In genomic region chr4:150231871-150232270, GRCm38 (mm10) we compare ENCODE assay signal across 17 mouse cellular contexts. TPM values are rescaled to one million over a fixed set of nuclear protein-coding genes. Genes with fewer than 3 reads are reported as not detected.
DNase-seq lines count a peak whose midpoint lies in the region.
"Had no signal": no experiment of that assay in that cellular context is flagged by ENCODE, and none has a peak within 500 bp of the region (broad histone marks: within the 10 kb centered on the region; RNA-seq: fewer than 3 reads in every experiment).

No protein-coding gene starts in this region.

- no peaks in the 10 kb centered on the region for H3K36me3 ChIP-seq in heart, embryonic 10.5 days
- H3K36me3 ChIP-seq: neural tube, embryonic 13.5 days had no signal

- H3K4me1 ChIP-seq in heart, embryonic 10.5 days = peaks cover 63% of the 10 kb centered on the region

- H3K27me3 ChIP-seq in heart, embryonic 10.5 days (ENCODE audit: insufficient read depth, poor library complexity, severe bottlenecking) = no peaks in the 10 kb centered on the region

- intact Hi-C loops in heart, postnatal 10 days (cut with DNase I) = no loop called here

- H3K27ac ChIP-seq in heart, embryonic 10.5 days = peak overlapping the region; percentile 53
- H3K27ac ChIP-seq: liver, embryonic 14.5 days; neural tube, embryonic 13.5 days had no signal

- no peak for DNase-seq in heart, embryonic 10.5 days (ENCODE audit: low spot score)
- DNase-seq in heart, postnatal 10 days = no peak
- DNase-seq in right cerebral cortex, postnatal 25 days = peak; percentile 62
- DNase-seq in right cerebral cortex, adult 18-20 months = no peak
- peak; percentile 54 to 66 for DNase-seq in cerebellum, postnatal 10 days
- peak; percentile 77 for DNase-seq in skeletal muscle tissue, adult 2 months (ENCODE audit: low read depth, low spot score)
- no peak for DNase-seq in lung, postnatal 10 days
- DNase-seq: adrenal gland, postnatal 14 days; heart, postnatal 36 days; lung, postnatal 14 days; right cerebral cortex, postnatal 4 days had no signal

- no peaks in the 10 kb centered on the region for H3K9me3 ChIP-seq in heart, embryonic 10.5 days
- H3K9me3 ChIP-seq: neural tube, embryonic 13.5 days had no signal

- 0 out of 2 replicates have a peak overlapping the region, but pooled peaks have one; percentile 6 for H3K4me3 ChIP-seq in heart, embryonic 10.5 days
- H3K4me3 ChIP-seq: neural tube, embryonic 13.5 days had no signal

- WGBS in heart, embryonic 10.5 days = 31% methylated on average over 8 of the region's 8 CpGs

RNA-seq across cellular contexts. Expression of gene Eno1, which starts 4.7 kb away (rescaled TPM):
- 3,222 and 3,587 TPM in 2 replicates for polyA plus RNA-seq in heart, embryonic 10.5 days (2016; fragmentation: Nextera tagmentation; extraction: Ambion mirVana)
- 100 to 1,000 TPM; 231 to 243 TPM for total RNA-seq in heart, postnatal 10 days (2021)

RNA-seq across cellular contexts. Expression of gene Car6, which starts 30.7 kb away (rescaled TPM):
- not detected in 2 replicates for polyA plus RNA-seq in heart, embryonic 10.5 days (2016; fragmentation: Nextera tagmentation; extraction: Ambion mirVana)
- not detected for total RNA-seq in heart, postnatal 10 days (2021)
- total RNA-seq: heart, postnatal 36 days; layer of hippocampus, postnatal 10 days; MEL had no signal
- polyA plus RNA-seq: CD4-positive, CD25-positive, alpha-beta regulatory T cell, adult 4 months; kidney, embryonic 14.5 days; neural tube, embryonic 13.5 days had no signal

RNA-seq across cellular contexts. Expression of gene Rere, which starts 49.6 kb away (rescaled TPM):
- 27.6 and 31.6 TPM in 2 replicates for polyA plus RNA-seq in heart, embryonic 10.5 days (2016; fragmentation: Nextera tagmentation; extraction: Ambion mirVana)
- total RNA-seq in heart, postnatal 10 days (2021) = 10 to 100 TPM; 62.1 to 68.0 TPM

Comparison
In these comparisons a context has a peak if more than half of its experiments do, and no peak if none do; other contexts are left out.
1. DNase-seq: peak in right cerebral cortex, postnatal 25 days (single experiment), cerebellum, postnatal 10 days (2 of 2) and skeletal muscle tissue, adult 2 months (single experiment); none in heart, embryonic 10.5 days (single experiment), heart, postnatal 10 days (0 of 2), right cerebral cortex, adult 18-20 months (single experiment) and lung, postnatal 10 days (single experiment).